Mouse (Mus musculus) CD4-positive naive resting alpha-beta T cell, adult 76 days (primary cell): ENCODE data around the gene Parva. TPM values are rescaled to one million over a fixed set of nuclear protein-coding genes. Genes with fewer than 3 reads are reported as not detected.

Experiments used
- total RNA-seq: library from RNA; stranded (reverse); gene quantifications from one replicate; pipeline ENCODE4 v1.2.4, GENCODE M21; 2023

Parva gene
- not detected for total RNA-seq

GRCm38 (mm10) chr7:112427357-112428157, at the start of gene Parva:
Gene Parva (plus strand): TSS chr7:112427505.

Other genes starting within 250 kb of the Parva start
- gene Mical2, start 201.6 kb upstream of the Parva start, total RNA-seq: 1.3 TPM